Mouse (Mus musculus) T-helper 17 cell (primary cell): ENCODE measurements at regions not wholly inside any gene's neighbourhood (a gene's known extent, or its start where the extent isn't known, plus 50 kb on each side); places are given as distances from the start of the nearest gene placed in this dataset.

Experiments
- in situ Hi-C, 2 experiments: fragments of 300-600 bp; cut with MboI, MseI; formaldehyde crosslinking; loops; 1 replicate in 1 of 2; 2 replicates in 1 of 2; pipeline ENCODE4 v1.15.1; 2025; ENCODE audit warnings: high pct_unique_total_duplicates in 2 of 2

GRCm38 (mm10) chr14:106608341-106608927 lies 502.4 kb downstream of the Trim52 start:
- in situ Hi-C loops, result no loop called here
